Mouse (Mus musculus): ENCODE results near the gene Cct4.

- TF ChIP-seq GATA1 (IDR thresholded peaks at IDR 0.05; ENCODE audit: low read depth, low read length), result no peak
- no peak for TF ChIP-seq USF1 (IDR thresholded peaks at IDR 0.05; ENCODE audit: low read depth, low read length)
- peak; percentile 49 to 77 (median 70) for TF ChIP-seq CTCF (IDR thresholded peaks at IDR 0.05 in 2 of 3, conservative IDR thresholded peaks at IDR 0.05 in 1 of 3; ENCODE audit: control insufficient read depth in 1 of 3, insufficient read depth in 1 of 3, low read depth in 2 of 3, low read length in 3 of 3, poor library complexity in 1 of 3, severe bottlenecking in 1 of 3)
- no peak for TF ChIP-seq MAZ (IDR thresholded peaks at IDR 0.05; ENCODE audit: low read depth, low read length)
- no peak for TF ChIP-seq MYB (IDR thresholded peaks at IDR 0.05; ENCODE audit: low read depth, low read length)
- TF ChIP-seq MYC (IDR thresholded peaks at IDR 0.05; ENCODE audit: low read depth, low read length), result no peak
- no peak for TF ChIP-seq MEF2A (IDR thresholded peaks at IDR 0.05; ENCODE audit: extremely low read depth, insufficient replicate concordance, low read depth, low read length, poor library complexity, severe bottlenecking)
- TF ChIP-seq MXI1 (IDR thresholded peaks at IDR 0.05; ENCODE audit: low read depth, low read length), result no peak
- no peak for TF ChIP-seq EP300 (IDR thresholded peaks at IDR 0.05; ENCODE audit: low read depth in 1 of 2, low read length in 2 of 2)
- TF ChIP-seq MAX (IDR thresholded peaks at IDR 0.05; ENCODE audit: low read length), result no peak
These were observed 32.4 kb upstream of the Cct4 start for GRCm38 (mm10) chr11:22957791-22958374.

All from MEL (cell line).